Mouse (Mus musculus) testis, adult 2 months (tissue): Measurements from ENCODE around the gene Wdr48.

ENCODE experiments used
- CTCF ChIP-seq: fragments of 200-500 bp; IDR thresholded peaks from 2 replicates; pipeline ENCODE4 v1.5.1; 2012; ENCODE audit warnings: low read depth, mild to moderate bottlenecking, inconsistent platforms, low read length, moderate library complexity; ENCODE audit not compliant: control insufficient read depth, insufficient read depth, insufficient replicate concordance
- POLR2A ChIP-seq: fragments of 200-500 bp; IDR thresholded peaks from 2 replicates; pipeline ENCODE4 v1.6.1; 2012; ENCODE audit warnings: low read depth, mild to moderate bottlenecking, inconsistent platforms, low read length, moderate library complexity; ENCODE audit not compliant: control insufficient read depth

DNA sequence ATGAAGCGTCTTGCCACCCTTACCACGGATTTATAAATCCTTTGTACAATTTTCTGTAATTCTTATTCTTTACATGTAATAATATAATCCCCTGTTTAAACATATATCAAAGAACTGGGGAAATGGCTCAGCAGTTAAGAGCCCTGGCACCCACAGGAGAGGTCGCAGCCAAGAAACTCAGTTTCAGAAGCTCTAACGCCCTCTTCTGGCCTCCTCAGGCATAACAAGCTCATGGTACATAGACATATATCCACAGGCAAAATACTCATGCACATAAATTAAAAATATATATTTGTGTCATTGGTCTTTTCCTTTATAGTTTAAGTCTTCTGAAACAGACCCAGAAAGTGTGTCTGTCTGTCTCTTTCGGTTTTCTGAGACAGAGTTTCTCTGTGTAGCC, 79.9 kb downstream of the Wdr48 start:
- no peak for TF ChIP-seq POLR2A
- peak; percentile 15; the same call in 1 of the 2 replicates for TF ChIP-seq CTCF
